Mouse (Mus musculus): ENCODE data around the gene Ccdc167. TPM values are rescaled to one million over a fixed set of nuclear protein-coding genes. Genes with fewer than 3 reads are reported as not detected.

Ccdc167 gene
- polyA plus RNA-seq, 1 experiment = 11.9 TPM

DNA sequence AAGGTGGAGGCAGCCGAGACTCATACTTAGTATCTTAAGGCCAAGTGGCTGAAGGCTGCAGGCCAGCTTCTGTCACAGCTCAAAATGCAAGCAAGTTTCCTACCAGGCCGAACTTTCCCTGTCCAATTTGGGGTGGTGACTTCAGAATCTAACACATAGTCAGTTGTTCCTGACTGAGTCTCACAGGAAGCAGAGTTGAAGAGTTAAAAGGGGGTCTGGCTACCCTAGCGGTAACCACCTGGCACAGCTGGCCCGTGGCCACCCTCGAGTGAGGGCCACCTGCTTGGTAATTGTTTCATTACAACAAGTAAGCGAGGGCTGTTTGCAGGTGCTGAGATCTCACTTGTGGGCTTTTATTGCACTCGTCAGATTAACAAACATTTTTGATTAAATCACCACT is 4.3 kb downstream of the Ccdc167 start:
- Histone ChIP-seq H3ac (ENCODE audit: control insufficient read depth, insufficient read length, low read depth) (no peak overlapping the region), H3K36me3 (ENCODE audit: control insufficient read depth, insufficient read depth) (no peaks in the 10 kb centered on the region), H3K4me3 (ENCODE audit: insufficient read depth, poor library complexity, severe bottlenecking) (no peak overlapping the region), H3K79me2 (ENCODE audit: control insufficient read depth, insufficient read depth) (peaks cover 26% of the 10 kb centered on the region), H3K79me3 (ENCODE audit: low read depth) (peaks cover 6% of the 10 kb centered on the region), H3K27me3 (ENCODE audit: control insufficient read depth, insufficient read depth, insufficient read length) (no peaks in the 10 kb centered on the region)
- no peak for TF ChIP-seq MAX (IDR thresholded peaks at IDR 0.05)
- no peak for TF ChIP-seq MYOD1 (IDR thresholded peaks at IDR 0.05; ENCODE audit: control insufficient read depth, insufficient read length, low read depth)
- TF ChIP-seq USF1 (IDR thresholded peaks at IDR 0.05; ENCODE audit: low read depth) = no peak
- TF ChIP-seq CTCF (IDR thresholded peaks at IDR 0.05; ENCODE audit: control insufficient read depth, insufficient read depth, insufficient read length) = no peak
- TF ChIP-seq MYOG (IDR thresholded peaks at IDR 0.05; ENCODE audit: control insufficient read depth, extremely low read depth, insufficient read length) = no peak
- no peak for TF ChIP-seq FOSL1 (IDR thresholded peaks at IDR 0.05; ENCODE audit: insufficient read depth, low read length, poor library complexity, severe bottlenecking)
- TF ChIP-seq CEBPB (IDR thresholded peaks at IDR 0.05; ENCODE audit: low read depth) = no peak

DNA sequence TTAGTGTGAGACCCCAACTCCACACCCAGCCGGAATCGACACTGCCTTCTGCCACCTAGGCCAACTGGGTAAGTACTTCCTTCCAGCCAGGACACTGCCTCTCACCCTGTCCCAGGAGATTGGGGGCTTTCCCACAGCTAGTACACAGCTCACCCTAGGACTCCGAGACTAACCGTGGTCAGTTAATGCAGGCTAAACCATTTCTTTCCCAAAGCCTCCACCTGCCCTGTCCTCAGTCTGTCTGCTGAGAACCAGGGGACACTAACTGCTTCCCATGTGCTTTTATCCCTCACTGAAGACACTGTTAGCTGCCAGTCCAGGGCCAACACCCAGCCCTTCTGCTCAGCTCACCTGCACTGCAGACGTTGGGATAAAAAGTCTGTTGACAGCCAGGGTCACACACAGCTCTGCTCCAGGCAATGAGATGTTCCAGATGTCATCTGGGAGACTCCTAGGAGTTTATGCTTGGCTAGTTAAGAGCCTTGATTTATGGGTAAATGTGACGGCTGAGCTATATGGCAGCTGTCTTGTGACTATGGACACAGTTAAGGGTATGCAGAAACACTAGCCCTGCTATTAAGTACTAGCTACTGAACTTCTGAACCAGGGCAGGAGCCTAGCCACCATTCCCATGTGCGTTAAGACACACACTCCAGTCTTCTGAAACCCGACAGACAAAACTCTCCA is 5.0 kb downstream of the Ccdc167 start:
- H3K79me3 ChIP-seq (ENCODE audit: low read depth) = peaks cover 6% of the 10 kb centered on the region
- H3K79me2 ChIP-seq (ENCODE audit: control insufficient read depth, insufficient read depth) = peaks cover 26% of the 10 kb centered on the region
- H3ac ChIP-seq (ENCODE audit: control insufficient read depth, insufficient read length, low read depth) = no peak overlapping the region
- TF ChIP-seq CEBPB (IDR thresholded peaks at IDR 0.05; ENCODE audit: low read depth) (no peak), MAX (IDR thresholded peaks at IDR 0.05) (no peak), FOSL1 (IDR thresholded peaks at IDR 0.05; ENCODE audit: insufficient read depth, low read length, poor library complexity, severe bottlenecking) (no peak), CTCF (IDR thresholded peaks at IDR 0.05; ENCODE audit: control insufficient read depth, insufficient read depth, insufficient read length) (no peak), MYOD1 (IDR thresholded peaks at IDR 0.05; ENCODE audit: control insufficient read depth, insufficient read length, low read depth) (no peak), USF1 (IDR thresholded peaks at IDR 0.05; ENCODE audit: low read depth) (no peak), MYOG (IDR thresholded peaks at IDR 0.05; ENCODE audit: control insufficient read depth, extremely low read depth, insufficient read length) (no peak)
- no peaks in the 10 kb centered on the region for H3K36me3 ChIP-seq (ENCODE audit: control insufficient read depth, insufficient read depth)
- H3K27me3 ChIP-seq (ENCODE audit: control insufficient read depth, insufficient read depth, insufficient read length) = no peaks in the 10 kb centered on the region
- H3K4me3 ChIP-seq (ENCODE audit: insufficient read depth, poor library complexity, severe bottlenecking) = no peak overlapping the region

DNA sequence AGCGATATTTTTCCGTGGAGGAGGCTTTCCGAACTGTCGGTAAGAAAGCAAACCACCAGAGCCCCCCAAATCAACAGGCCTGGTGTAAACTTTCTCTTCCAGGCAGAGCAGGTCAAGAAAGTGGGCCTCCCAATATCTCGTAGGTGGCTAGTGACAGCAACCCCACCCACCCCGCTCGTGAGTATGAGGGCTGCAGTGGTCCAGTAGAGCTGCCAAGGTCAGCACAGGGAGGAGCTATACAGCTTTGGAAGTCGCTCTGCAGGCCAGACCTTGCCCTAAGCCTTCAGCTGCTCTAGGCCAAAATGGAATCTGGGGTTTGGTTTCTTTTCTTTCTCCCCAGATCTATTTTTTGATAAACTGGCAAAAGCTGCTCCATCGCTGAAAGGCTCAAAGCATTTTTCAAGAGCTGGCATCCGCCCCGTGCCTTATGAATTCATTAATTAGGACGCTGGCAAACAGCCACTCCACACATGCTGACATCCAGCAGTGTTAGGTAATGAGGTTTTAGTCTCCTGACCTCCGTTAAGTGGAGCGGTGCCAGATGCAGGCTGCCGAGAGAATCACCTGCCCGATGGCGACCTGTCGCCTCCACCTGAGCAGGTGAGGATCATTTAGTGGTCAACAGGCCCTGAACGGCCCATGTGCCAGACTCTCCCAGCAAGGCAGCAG is 5.6 kb downstream of the Ccdc167 start:
- TF ChIP-seq MYOD1 (IDR thresholded peaks at IDR 0.05; ENCODE audit: control insufficient read depth, insufficient read length, low read depth) (no peak), MAX (IDR thresholded peaks at IDR 0.05) (no peak), CEBPB (IDR thresholded peaks at IDR 0.05; ENCODE audit: low read depth) (no peak), FOSL1 (IDR thresholded peaks at IDR 0.05; ENCODE audit: insufficient read depth, low read length, poor library complexity, severe bottlenecking) (no peak), USF1 (IDR thresholded peaks at IDR 0.05; ENCODE audit: low read depth) (no peak), CTCF (IDR thresholded peaks at IDR 0.05; ENCODE audit: control insufficient read depth, insufficient read depth, insufficient read length) (no peak), MYOG (IDR thresholded peaks at IDR 0.05; ENCODE audit: control insufficient read depth, extremely low read depth, insufficient read length) (no peak)
- H3K79me3 ChIP-seq (ENCODE audit: low read depth) = peaks cover 4% of the 10 kb centered on the region
- H3ac ChIP-seq (ENCODE audit: control insufficient read depth, insufficient read length, low read depth) = no peak overlapping the region
- no peaks in the 10 kb centered on the region for H3K27me3 ChIP-seq (ENCODE audit: control insufficient read depth, insufficient read depth, insufficient read length)
- H3K36me3 ChIP-seq (ENCODE audit: control insufficient read depth, insufficient read depth) = no peaks in the 10 kb centered on the region
- H3K4me3 ChIP-seq (ENCODE audit: insufficient read depth, poor library complexity, severe bottlenecking) = no peak overlapping the region
- H3K79me2 ChIP-seq (ENCODE audit: control insufficient read depth, insufficient read depth) = peaks cover 21% of the 10 kb centered on the region

DNA sequence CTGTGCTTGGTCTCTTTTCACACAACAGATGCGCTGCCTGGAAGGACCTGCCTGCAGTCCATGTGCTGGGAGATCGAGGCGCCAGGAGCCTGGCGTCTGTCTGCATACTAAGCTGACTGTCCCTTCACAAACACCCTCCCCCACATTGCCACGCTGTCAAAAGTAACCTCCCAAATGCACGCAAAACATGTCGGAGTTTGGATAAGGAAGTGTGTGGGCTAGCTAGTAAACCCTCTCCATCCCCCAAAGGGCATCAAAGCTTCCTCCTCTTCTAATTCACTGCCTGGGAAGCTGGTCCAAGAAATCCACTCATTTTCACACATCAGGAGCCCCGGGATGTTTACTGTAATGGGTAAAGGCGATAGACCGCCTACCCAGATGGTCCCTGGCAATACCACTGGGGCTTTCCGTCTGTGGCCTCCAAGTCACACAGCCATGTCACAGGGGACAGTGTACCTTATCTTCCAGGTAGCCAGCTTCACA is 6.2 kb downstream of the Ccdc167 start:
- no peaks in the 10 kb centered on the region for H3K36me3 ChIP-seq (ENCODE audit: control insufficient read depth, insufficient read depth)
- no peaks in the 10 kb centered on the region for H3K27me3 ChIP-seq (ENCODE audit: control insufficient read depth, insufficient read depth, insufficient read length)
- no peak overlapping the region for H3K4me3 ChIP-seq (ENCODE audit: insufficient read depth, poor library complexity, severe bottlenecking)
- H3K79me2 ChIP-seq (ENCODE audit: control insufficient read depth, insufficient read depth) = peaks cover 15% of the 10 kb centered on the region
- no peak overlapping the region for H3ac ChIP-seq (ENCODE audit: control insufficient read depth, insufficient read length, low read depth)
- peaks cover 3% of the 10 kb centered on the region for H3K79me3 ChIP-seq (ENCODE audit: low read depth)
- TF ChIP-seq CEBPB (IDR thresholded peaks at IDR 0.05; ENCODE audit: low read depth) = no peak
- TF ChIP-seq MYOD1 (IDR thresholded peaks at IDR 0.05; ENCODE audit: control insufficient read depth, insufficient read length, low read depth) = no peak
- no peak for TF ChIP-seq FOSL1 (IDR thresholded peaks at IDR 0.05; ENCODE audit: insufficient read depth, low read length, poor library complexity, severe bottlenecking)

DNA sequence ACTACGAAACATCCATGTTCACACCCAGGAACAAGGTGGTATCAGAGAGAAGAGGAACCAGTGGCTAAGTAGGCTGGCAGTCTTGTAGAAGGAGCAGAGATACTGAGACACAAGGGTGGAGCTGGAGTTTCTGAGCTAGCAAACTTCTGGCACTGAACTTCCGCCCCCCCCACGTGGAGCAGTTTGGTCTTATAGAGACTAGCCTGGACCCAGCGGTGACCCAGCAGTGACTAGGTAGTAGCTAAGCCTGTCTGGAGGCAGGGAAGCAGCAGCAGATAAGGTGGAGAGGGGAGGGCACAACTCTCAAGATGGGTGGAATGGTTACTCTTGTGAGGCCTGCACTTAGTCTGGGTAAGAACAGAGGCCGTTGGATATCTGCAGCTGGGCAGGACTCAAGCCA is 8.1 kb downstream of the Ccdc167 start:
- H3K79me3 ChIP-seq (ENCODE audit: low read depth) = peaks cover 1% of the 10 kb centered on the region
- TF ChIP-seq FOSL1 (IDR thresholded peaks at IDR 0.05; ENCODE audit: insufficient read depth, low read length, poor library complexity, severe bottlenecking) = no peak
- TF ChIP-seq CTCF (IDR thresholded peaks at IDR 0.05; ENCODE audit: control insufficient read depth, insufficient read depth, insufficient read length) = no peak
- TF ChIP-seq MAX (IDR thresholded peaks at IDR 0.05) = no peak
- no peak for TF ChIP-seq MYOG (IDR thresholded peaks at IDR 0.05; ENCODE audit: control insufficient read depth, extremely low read depth, insufficient read length)
- no peak for TF ChIP-seq MYOD1 (IDR thresholded peaks at IDR 0.05; ENCODE audit: control insufficient read depth, insufficient read length, low read depth)
- no peak for TF ChIP-seq CEBPB (IDR thresholded peaks at IDR 0.05; ENCODE audit: low read depth)
- TF ChIP-seq USF1 (IDR thresholded peaks at IDR 0.05; ENCODE audit: low read depth) = no peak
- H3ac ChIP-seq (ENCODE audit: control insufficient read depth, insufficient read length, low read depth) = no peak overlapping the region
- no peaks in the 10 kb centered on the region for H3K27me3 ChIP-seq (ENCODE audit: control insufficient read depth, insufficient read depth, insufficient read length)
- no peaks in the 10 kb centered on the region for H3K79me2 ChIP-seq (ENCODE audit: control insufficient read depth, insufficient read depth)
- H3K4me3 ChIP-seq (ENCODE audit: insufficient read depth, poor library complexity, severe bottlenecking) = no peak overlapping the region
- peaks cover 2% of the 10 kb centered on the region for H3K36me3 ChIP-seq (ENCODE audit: control insufficient read depth, insufficient read depth)

All from C2C12 (cell line).